Mouse (Mus musculus): ENCODE data around the gene Podxl2. TPM values are rescaled to one million over a fixed set of nuclear protein-coding genes. Genes with fewer than 3 reads are reported as not detected.
A peak's percentile ranks its signal among the peaks of the same experiment; 100 is the strongest.

The Podxl2 gene
- total RNA-seq, 2 experiments from 2014 or later: 61.1 to 65.1 TPM

GRCm38 (mm10) chr6:88843781-88844725 is 30.8 kb downstream of the Podxl2 start:
- DNase-seq: no peak

GRCm38 (mm10) chr6:88843241-88843640 is 31.6 kb downstream of the Podxl2 start:
- peak; percentile 7 for DNase-seq

- peak; percentile 60 for DNase-seq
Observed at GRCm38 (mm10) chr6:88842731-88843151, 32.1 kb downstream of the Podxl2 start.

GRCm38 (mm10) chr6:88841781-88842689 is 32.8 kb downstream of the Podxl2 start, which contains the start of gene Abtb1:
TSS of gene Abtb1 (minus strand) at chr6:88841984.
- peak; percentile 100 for DNase-seq

- DNase-seq: no peak
Observed at GRCm38 (mm10) chr6:88841514-88841780, 33.4 kb downstream of the Podxl2 start.

DNA sequence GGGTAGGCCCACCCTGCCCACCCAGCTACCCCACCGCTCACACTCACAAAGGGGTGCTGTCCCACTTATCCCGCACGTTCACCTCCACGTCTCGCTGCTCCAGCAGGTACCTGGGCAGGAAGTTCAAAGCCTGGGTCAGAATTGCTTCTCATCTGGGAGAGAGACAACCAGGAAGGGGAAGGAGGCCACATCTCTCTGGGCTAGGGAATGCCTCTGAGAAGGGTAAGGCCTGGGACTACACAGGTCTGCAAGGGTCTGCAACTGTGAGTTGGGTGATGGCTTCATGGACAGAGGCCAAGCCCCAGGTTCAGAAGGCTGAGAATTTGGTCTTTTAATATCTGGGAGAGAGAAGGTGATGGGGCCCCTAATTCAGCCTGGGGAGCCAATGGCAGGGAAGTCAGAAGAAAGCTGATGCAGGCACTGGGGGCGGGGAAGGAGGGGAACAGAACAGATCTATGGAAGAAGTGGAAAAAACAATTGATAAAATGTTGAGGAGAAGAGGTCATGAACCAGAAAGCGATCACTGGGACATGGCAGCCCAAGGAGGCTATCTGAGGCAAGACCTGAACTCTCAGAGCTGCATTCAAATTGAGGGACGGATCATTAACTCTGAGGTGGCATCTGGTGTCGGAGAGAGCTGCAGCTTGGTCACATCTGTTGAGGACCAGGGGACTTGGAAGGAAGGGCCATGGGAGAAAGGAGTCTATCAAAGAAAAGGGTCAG is 33.9 kb downstream of the Podxl2 start:
- DNase-seq: peak; percentile 21

DNA sequence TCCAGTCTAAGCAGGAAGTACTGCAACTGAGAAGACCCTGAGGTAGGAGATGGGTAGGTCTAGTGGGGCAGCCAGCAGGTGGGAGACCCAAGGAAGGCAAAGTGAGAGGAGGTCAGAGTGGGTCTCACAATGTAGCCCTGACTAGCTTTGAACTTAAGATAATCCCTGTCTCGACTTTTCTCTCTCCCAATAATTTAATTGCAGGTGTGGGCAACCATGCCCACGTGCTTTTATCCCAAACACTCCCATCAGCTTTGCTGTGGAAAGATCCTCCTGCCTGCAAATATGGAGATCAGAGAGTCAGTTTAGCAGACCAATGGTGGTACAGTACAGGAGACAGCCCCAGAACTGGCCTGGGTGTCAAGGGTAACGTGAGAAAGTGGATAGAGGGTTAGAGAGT is 34.6 kb downstream of the Podxl2 start:
- DNase-seq: no peak

DNA sequence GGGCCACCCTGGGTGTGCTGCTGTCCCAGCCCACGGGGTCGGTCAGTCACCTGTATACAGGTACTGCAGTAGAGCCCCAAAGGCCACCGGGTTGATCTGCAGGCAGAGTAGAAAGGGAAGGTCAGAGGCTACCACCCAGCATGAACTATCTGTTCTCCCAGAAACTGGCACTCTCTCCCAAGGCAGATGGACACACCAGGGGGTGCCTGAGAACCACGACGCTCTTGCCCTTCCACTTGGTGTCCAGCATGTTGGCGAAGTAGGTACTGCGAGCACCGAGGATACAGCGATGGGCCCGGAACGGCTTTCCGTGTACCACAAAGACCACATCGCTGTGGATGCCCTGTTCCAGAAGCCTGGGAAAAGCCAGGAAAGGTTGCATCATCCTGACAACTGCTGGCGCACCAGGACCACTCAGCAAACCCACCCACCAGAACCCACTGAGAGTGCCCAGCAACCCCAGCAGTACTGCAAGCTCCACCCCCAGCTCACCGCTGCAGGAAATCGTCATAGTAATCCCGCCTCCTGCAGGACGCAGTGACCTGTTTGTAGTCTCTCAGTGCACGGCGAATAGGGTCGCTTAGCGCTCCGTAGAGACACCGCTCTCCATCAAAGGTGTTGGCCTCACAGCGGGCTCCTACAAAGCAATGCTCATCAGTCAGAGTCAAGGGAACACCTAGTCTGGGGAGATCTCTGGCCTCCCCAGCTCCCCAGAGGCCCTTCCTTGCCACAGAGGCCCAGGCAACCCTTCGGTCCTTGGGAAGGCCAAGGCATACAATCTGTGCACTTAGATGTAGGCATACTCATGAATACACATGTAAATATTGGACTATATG is 35.5 kb downstream of the Podxl2 start:
- DNase-seq: no peak

DNA sequence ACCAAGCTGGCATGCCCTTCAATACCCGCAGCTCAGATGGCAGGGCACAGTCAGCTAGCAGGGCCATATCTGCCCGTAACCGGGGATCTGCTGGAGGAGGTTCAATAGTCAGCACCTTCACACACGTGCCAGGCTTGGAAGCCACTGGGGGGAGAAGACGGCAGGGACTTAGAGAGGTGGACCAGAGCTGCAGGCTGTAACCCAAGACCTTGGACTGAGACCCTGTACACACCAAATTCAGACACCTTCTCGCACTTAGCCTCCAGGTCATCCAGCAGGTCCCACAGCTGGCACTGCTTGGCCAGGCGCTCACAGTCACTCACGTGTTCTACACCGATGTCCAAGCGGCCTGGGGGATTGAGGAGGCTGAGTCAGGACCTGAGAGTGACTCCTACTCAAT is 36.2 kb downstream of the Podxl2 start:
- DNase-seq: no peak

DNA sequence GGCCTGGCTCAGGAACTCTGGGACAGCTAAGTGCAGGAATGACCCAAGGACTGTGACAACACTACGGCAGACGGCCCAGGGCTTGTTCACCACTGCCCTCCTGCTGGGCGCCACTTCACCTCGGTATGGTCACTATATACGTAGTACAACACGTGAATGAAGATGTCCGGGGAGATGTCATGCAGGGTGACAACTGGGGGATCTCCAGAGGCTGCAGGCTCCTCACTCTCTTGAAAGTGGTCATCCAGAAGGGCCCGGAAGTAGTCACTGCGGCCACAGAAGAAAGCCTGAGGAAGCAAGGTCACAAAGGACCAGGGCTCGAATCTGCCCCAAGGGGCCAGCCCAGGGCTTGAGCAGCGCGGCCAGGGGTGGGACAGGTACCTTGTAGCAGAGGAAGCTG is 36.8 kb downstream of the Podxl2 start:
- DNase-seq: no peak

DNA sequence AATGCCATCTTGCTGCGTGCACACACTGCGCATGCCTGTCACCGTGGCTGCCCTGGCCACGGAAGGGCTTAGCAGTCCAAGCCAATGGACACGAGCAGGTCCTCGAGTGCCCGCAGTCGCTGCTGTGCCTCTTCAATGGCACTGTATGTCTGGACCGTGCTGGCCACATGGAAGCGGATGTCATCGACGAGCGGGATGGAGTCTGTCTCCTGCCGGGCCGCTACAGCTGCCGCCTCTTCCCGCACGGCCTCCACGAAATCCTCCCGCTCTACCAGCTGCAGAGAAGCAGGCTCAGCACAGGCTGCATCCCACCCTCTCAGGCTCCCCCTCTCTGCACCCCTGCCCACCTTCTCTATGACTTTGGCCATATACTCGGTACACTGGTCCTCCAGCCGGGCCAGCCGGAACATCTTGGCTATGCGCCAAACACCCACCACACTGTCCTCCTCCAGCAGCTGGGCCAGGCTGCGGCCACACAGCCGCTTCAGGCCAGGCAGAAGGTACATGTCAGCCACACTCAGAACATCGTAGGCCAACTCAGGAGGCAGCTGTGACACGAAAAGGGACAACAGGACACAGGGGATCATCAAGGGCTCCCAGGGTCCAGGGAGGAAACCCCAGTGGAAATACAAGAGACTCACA is 38.5 kb downstream of the Podxl2 start:
- DNase-seq: peak; percentile 45

GRCm38 (mm10) chr6:88835047-88835446 is 39.8 kb downstream of the Podxl2 start:
- no peak for DNase-seq

- DNase-seq: peak; percentile 40
Observed at GRCm38 (mm10) chr6:88833340-88834140, 41.3 kb downstream of the Podxl2 start.

DNA sequence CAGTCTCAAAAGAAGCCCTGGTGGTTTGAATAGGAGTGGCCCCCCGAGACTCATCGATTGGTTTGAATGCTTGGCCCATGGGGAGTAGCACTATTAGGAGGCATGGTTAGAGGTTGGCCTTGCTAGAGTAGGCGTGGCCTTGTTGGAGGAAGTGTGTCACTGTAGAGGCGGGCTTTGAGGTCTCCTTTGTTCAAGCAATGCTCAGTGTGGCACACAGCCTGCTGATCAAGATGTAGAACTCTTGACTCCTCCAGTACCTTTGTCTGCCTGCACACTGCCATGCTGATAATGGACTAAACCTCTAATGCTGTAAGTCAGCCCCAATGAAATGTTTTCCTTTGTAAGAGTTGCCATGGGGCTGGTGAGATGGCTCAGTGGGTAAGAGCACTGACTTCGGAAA is 42.2 kb downstream of the Podxl2 start:
- no peak for DNase-seq

DNA sequence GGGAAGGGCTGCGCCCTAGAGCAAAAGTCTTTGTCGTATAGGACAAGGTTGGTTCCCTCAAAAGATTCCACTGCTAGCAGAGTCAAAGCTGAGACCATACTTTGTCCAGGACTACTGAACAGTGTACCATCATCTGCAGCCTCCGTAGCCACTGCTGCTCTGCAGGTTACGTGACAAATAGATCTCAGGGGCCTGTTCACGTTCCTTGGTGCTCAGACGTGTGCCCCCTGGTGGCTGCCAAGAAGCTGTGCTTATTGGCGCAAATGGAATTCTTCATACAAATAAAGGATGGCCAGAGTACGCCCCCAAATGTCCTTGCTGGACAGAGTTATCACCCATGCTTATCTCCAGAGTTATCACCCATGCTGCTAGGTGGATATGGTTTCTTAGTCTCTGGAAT is 43.4 kb downstream of the Podxl2 start:
- peak; percentile 76 for DNase-seq

DNA sequence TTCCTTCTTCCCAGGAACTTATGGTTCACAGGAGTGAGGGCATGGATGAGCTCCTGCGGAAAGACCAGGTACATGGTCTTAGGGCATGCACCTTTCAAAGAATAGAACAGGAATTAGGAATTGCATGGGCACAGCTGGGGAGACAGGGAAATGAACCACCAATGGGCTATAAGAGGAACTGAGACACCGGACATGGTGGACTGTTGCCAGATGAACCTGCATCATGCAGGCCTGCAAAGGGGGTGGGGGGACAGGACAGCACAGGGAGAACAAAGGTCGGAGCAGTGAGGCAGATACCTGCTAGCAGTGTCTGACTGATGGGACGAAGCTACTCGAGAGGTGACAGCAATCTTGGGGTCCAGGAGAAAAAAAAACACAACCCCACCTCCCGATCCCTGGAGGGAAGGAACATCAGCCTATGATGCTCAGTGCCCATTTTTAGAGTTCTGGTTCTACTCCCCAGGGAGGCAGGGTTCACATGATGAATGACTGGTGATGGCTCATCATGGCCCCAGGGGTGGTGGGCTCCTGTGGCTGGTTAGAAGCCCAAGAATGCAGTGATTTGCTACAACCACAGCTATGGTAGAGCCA is 44.6 kb downstream of the Podxl2 start:
- DNase-seq: no peak

- DNase-seq: no peak
Observed at GRCm38 (mm10) chr6:88829579-88829978, 45.3 kb downstream of the Podxl2 start.

DNA sequence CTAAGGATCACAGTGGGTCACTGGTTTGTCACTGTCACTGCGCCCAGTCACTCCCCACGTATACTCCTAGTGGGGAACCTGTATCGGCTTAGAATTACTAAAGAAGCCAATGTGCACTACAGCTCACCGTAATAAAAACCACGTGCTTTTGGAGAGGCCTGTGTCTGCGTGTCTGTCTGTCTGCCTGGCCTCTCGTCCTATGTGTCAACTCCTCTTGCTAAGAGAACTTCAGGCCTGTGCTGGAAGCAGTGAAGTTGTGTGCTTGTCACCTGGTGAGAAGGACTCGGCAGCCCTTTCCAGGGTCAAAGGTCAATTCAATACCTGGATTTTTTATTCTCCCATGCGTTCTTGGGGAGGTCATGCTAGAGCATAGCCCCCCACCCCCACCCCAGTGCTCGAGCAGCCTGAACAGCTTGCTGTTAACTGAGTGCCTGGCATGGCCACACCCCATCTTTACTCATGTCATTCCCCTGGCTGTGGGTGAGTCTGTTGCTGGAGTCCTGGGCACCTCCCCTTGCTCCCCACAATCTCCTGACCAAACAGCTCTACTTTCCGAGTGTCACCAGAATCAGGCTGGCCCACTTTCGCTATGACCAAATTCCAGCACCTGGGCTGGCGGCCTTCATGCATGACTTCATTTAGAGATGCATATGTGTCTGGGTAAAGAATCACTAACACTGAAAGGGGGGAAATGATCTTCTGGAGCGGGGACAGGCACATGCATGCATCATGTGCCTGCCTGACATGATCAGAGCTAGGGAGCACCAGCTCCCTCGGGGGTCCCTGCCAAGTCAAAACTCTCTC is 46.4 kb downstream of the Podxl2 start:
- DNase-seq: no peak
